Mouse (Mus musculus): Measurements from ENCODE around the gene Iqcn. TPM values are rescaled to one million over a fixed set of nuclear protein-coding genes. Genes with fewer than 3 reads are reported as not detected.

The Iqcn gene
- total and polyA plus RNA-seq, 3 experiments, result not detected

- TF ChIP-seq POLR2AphosphoS2 (IDR thresholded peaks at IDR 0.05; ENCODE audit: low read length), result no peak
- Histone ChIP-seq H3K4me3 (ENCODE audit: control insufficient read depth in 1 of 2, insufficient read depth in 1 of 2, low read depth in 2 of 2, low read length in 2 of 2) (no peak overlapping the region), H3K9me3 (replicated peaks; ENCODE audit: insufficient read depth, low read length) (no peaks in the 10 kb centered on the region), H3K79me2 (ENCODE audit: control insufficient read depth, insufficient read depth, low read length, poor library complexity) (peaks cover 11% of the 10 kb centered on the region; the same call in 1 of the 2 replicates), H3K9ac (ENCODE audit: control insufficient read depth, low read depth, low read length, poor library complexity, severe bottlenecking) (no peak overlapping the region), H3K27ac (ENCODE audit: control insufficient read depth, low read depth, low read length) (no peak overlapping the region), H3K36me3 (ENCODE audit: control insufficient read depth in 1 of 2, insufficient read depth in 2 of 2, low read length in 2 of 2) (no peaks in the 10 kb centered on the region), H3K27me3 (ENCODE audit: control insufficient read depth in 1 of 2, insufficient read depth in 2 of 2, low read length in 2 of 2) (no peaks in the 10 kb centered on the region), H3K4me1 (ENCODE audit: control insufficient read depth in 1 of 2, insufficient read depth in 2 of 2, low read length in 2 of 2) (peaks cover 2 to 3% of the 10 kb centered on the region in 2 experiments)
- DNase-seq (ENCODE audit: low read depth, low spot score), result no peak
These were observed 445 bp upstream of the Iqcn start for GRCm38 (mm10) chr8:70702842-70703182.

GRCm38 (mm10) chr8:70708281-70708680 is 5.0 kb downstream of the Iqcn start:
- H3K4me1 ChIP-seq (ENCODE audit: control insufficient read depth in 1 of 2, insufficient read depth in 2 of 2, low read length in 2 of 2), result no peaks in the 10 kb centered on the region
- no peaks in the 10 kb centered on the region for H3K79me2 ChIP-seq (ENCODE audit: control insufficient read depth, insufficient read depth, low read length, poor library complexity)
- no peaks in the 10 kb centered on the region for H3K36me3 ChIP-seq (ENCODE audit: control insufficient read depth in 1 of 2, insufficient read depth in 2 of 2, low read length in 2 of 2)
- H3K27me3 ChIP-seq (ENCODE audit: control insufficient read depth in 1 of 2, insufficient read depth in 2 of 2, low read length in 2 of 2), result no peaks in the 10 kb centered on the region
- H3K9ac ChIP-seq (ENCODE audit: control insufficient read depth, low read depth, low read length, poor library complexity, severe bottlenecking), result no peak overlapping the region
- no peak overlapping the region for H3K4me3 ChIP-seq (ENCODE audit: control insufficient read depth in 1 of 2, insufficient read depth in 1 of 2, low read depth in 2 of 2, low read length in 2 of 2)
- H3K27ac ChIP-seq (ENCODE audit: control insufficient read depth, low read depth, low read length), result no peak overlapping the region
- DNase-seq (ENCODE audit: low read depth, low spot score), result no peak
- TF ChIP-seq MAZ (IDR thresholded peaks at IDR 0.05; ENCODE audit: low read depth, low read length), result no peak
- TF ChIP-seq CHD2 (IDR thresholded peaks at IDR 0.05; ENCODE audit: low read length), result no peak
- TF ChIP-seq MYC (IDR thresholded peaks at IDR 0.05; ENCODE audit: low read depth, low read length), result no peak
- TF ChIP-seq EP300 (IDR thresholded peaks at IDR 0.05; ENCODE audit: low read depth in 1 of 2, low read length in 2 of 2), result no peak
- no peak for TF ChIP-seq BHLHE40 (IDR thresholded peaks at IDR 0.05; ENCODE audit: borderline replicate concordance, low read depth, low read length)
- TF ChIP-seq ZC3H11A (IDR thresholded peaks at IDR 0.05; ENCODE audit: low read depth, low read length), result no peak
- no peak for TF ChIP-seq GATA1 (IDR thresholded peaks at IDR 0.05; ENCODE audit: low read depth, low read length)
- no peak for TF ChIP-seq NELFE (IDR thresholded peaks at IDR 0.05; ENCODE audit: low read depth, low read length)
- TF ChIP-seq NRF1 (IDR thresholded peaks at IDR 0.05; ENCODE audit: insufficient read depth, low read depth, low read length, poor library complexity, severe bottlenecking), result no peak
- no peak for TF ChIP-seq CTCF (IDR thresholded peaks at IDR 0.05 in 2 of 3, conservative IDR thresholded peaks at IDR 0.05 in 1 of 3; ENCODE audit: control insufficient read depth in 1 of 3, insufficient read depth in 1 of 3, low read depth in 2 of 3, low read length in 3 of 3, poor library complexity in 1 of 3, severe bottlenecking in 1 of 3)
- no peak for TF ChIP-seq ZKSCAN1 (IDR thresholded peaks at IDR 0.05; ENCODE audit: low read depth, low read length)
- no peak for TF ChIP-seq POLR2AphosphoS5 (IDR thresholded peaks at IDR 0.05; ENCODE audit: borderline replicate concordance, low read depth, low read length)
- TF ChIP-seq E2F4 (IDR thresholded peaks at IDR 0.05; ENCODE audit: borderline replicate concordance, low read depth, low read length), result no peak
- TF ChIP-seq ETS1 (IDR thresholded peaks at IDR 0.05; ENCODE audit: low read depth, low read length), result no peak
- no peak for TF ChIP-seq UBTF (IDR thresholded peaks at IDR 0.05; ENCODE audit: borderline replicate concordance, insufficient read depth, low read depth, low read length)
- TF ChIP-seq HCFC1 (IDR thresholded peaks at IDR 0.05; ENCODE audit: low read depth, low read length), result no peak
- no peak for TF ChIP-seq USF1 (IDR thresholded peaks at IDR 0.05; ENCODE audit: low read depth, low read length)
- TF ChIP-seq CHD1 (IDR thresholded peaks at IDR 0.05; ENCODE audit: low read depth, low read length), result no peak
- TF ChIP-seq MYB (IDR thresholded peaks at IDR 0.05; ENCODE audit: low read depth, low read length), result no peak
- H3K9me3 ChIP-seq (replicated peaks; ENCODE audit: insufficient read depth, low read length), result no peaks in the 10 kb centered on the region
